Mouse (Mus musculus) liver, postnatal 0 days (tissue): ENCODE results near the gene Foxc2.

Experiments used
- CTCF ChIP-seq: sonication (generic); IDR thresholded peaks from 2 replicates; pipeline ENCODE4 v1.5.1; 2016; ENCODE audit warnings: antibody characterized with exemption, low read depth
- EP300 ChIP-seq: IDR thresholded peaks from 2 replicates; pipeline ENCODE4 v1.6.1; 2016; ENCODE audit warnings: antibody characterized with exemption, low read depth, mild to moderate bottlenecking

DNA sequence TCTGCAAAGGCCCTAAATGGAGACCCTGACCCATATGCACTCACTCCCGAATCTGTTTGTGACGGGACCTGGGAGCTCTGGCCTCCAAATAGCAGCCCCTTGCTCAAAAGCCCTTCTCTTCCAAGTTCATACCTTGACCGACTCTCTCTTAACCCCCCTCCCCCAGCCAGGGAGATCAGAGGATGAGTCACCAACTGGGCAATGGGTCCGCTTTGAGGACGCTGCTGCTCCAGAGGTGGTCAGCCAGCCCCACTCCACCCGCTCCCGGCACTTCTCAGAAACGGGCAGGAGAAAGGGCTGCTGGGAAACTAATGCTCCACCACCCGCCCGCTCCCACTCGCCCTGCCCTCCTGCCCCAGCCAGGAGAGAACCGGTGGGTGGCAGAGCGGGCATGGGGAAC lies 40.0 kb upstream of the Foxc2 start:
- TF ChIP-seq CTCF (no peak), EP300 (no peak)
